Mouse (Mus musculus) testis, adult 2 months (tissue): ENCODE results near the gene Myl6.
A peak's percentile ranks its signal among the peaks of the same experiment; 100 is the strongest.

Experiments used
- CTCF ChIP-seq: fragments of 200-500 bp; IDR thresholded peaks from 2 replicates; pipeline ENCODE4 v1.5.1; 2012; ENCODE audit warnings: low read depth, mild to moderate bottlenecking, inconsistent platforms, low read length, moderate library complexity; ENCODE audit not compliant: control insufficient read depth, insufficient read depth, insufficient replicate concordance
- POLR2A ChIP-seq: fragments of 200-500 bp; IDR thresholded peaks from 2 replicates; pipeline ENCODE4 v1.6.1; 2012; ENCODE audit warnings: low read depth, mild to moderate bottlenecking, inconsistent platforms, low read length, moderate library complexity; ENCODE audit not compliant: control insufficient read depth

- TF ChIP-seq POLR2A: peak; percentile 34; the same call in 1 of the 2 replicates
- TF ChIP-seq CTCF: peak; percentile 33; the same call in 1 of the 2 replicates
These were observed 35.1 kb downstream of the Myl6 start, which contains the start of gene Smarcc2 for GRCm38 (mm10) chr10:128458719-128459408.
